Mouse (Mus musculus): ENCODE measurements around the gene Ctnnd2. TPM values are rescaled to one million over a fixed set of nuclear protein-coding genes. Genes with fewer than 3 reads are reported as not detected.
A peak's percentile ranks its signal among the peaks of the same experiment; 100 is the strongest.

The Ctnnd2 gene
- polyA plus RNA-seq, 1 experiment from 2014 or later = 81.5 TPM

DNA sequence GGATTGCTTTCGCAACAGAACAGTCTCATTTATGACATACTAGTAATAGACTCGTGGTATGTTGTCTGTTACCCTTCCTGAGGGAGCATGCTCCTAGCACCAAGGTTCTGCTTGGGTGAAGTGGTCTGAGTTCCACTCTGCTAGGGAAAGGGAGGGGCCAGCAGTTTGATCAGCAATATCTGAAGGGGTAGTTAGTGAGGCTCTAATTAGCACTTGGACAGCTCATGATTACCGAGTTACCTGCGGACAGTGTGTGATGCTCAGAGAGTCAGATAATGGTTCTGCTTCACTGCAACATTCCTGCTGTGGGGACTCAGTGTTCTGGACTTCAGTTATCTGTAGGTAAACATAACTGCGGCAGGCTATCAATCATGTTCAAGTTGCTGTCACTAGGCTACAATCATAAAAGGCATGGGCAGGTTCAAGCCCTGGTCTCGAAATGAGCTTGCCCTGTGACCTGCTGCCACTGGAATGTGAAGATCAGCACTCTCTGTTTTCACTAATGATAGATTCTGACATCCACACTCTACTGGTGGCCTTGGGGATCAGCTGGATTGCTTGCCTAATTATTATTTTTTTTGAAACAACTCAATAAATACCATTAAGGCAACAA is 166.3 kb downstream of the Ctnnd2 start:
- H3K27me3 ChIP-seq (ENCODE audit: control insufficient read depth, insufficient read depth, low read length) = no peaks in the 10 kb centered on the region
- peak; percentile 17; the same call in 1 of the 2 replicates for ATAC-seq (ENCODE audit: low read depth)
- WGBS = 72% methylated on average over 6 of the region's 6 CpGs
- H3K4me2 ChIP-seq (ENCODE audit: low read depth, low read length) = no peak overlapping the region
- H3K9me3 ChIP-seq (ENCODE audit: control insufficient read depth, low read length) = no peaks in the 10 kb centered on the region
- H3K36me3 ChIP-seq (ENCODE audit: control insufficient read depth, insufficient read depth, low read length) = no peaks in the 10 kb centered on the region
- H3K9ac ChIP-seq (replicated peaks; ENCODE audit: low read depth, low read length) = no peak overlapping the region
- H3K4me3 ChIP-seq (ENCODE audit: low read depth, low read length) = no peak overlapping the region
- H3K27ac ChIP-seq (ENCODE audit: low read depth, low read length) = no peak overlapping the region
- H3K4me1 ChIP-seq (ENCODE audit: control insufficient read depth, insufficient read depth, low read length) = no peaks in the 10 kb centered on the region

DNA sequence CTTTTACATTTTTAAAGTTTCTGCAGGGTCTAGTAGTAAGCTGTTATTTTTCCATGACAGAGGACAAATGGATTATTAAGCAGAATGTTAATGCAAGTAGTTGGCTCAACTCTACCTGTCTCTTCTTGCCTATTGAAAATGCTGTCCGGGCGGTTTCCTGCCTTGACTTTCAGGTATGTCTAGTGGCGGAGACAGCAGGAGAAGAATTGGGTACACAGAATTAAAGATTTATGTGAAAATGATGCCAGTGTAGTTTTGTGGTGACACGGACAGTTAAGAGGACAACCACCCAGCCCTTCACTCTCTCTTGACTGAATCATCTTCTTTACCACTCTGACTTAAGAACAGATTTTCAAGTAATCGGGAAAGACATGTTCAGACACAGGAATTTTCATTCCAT is 173.4 kb downstream of the Ctnnd2 start:
- no peak overlapping the region for H3K4me3 ChIP-seq (ENCODE audit: low read depth, low read length)
- H3K4me1 ChIP-seq (ENCODE audit: control insufficient read depth, insufficient read depth, low read length) = no peaks in the 10 kb centered on the region
- no peaks in the 10 kb centered on the region for H3K36me3 ChIP-seq (ENCODE audit: control insufficient read depth, insufficient read depth, low read length)
- WGBS = 95% methylated on average over 5 of the region's 5 CpGs
- H3K27ac ChIP-seq (ENCODE audit: low read depth, low read length) = no peak overlapping the region
- no peak for ATAC-seq (ENCODE audit: low read depth)
- H3K27me3 ChIP-seq (ENCODE audit: control insufficient read depth, insufficient read depth, low read length) = no peaks in the 10 kb centered on the region
- no peak overlapping the region for H3K4me2 ChIP-seq (ENCODE audit: low read depth, low read length)
- no peaks in the 10 kb centered on the region for H3K9me3 ChIP-seq (ENCODE audit: control insufficient read depth, low read length)
- H3K9ac ChIP-seq (replicated peaks; ENCODE audit: low read depth, low read length) = no peak overlapping the region

DNA sequence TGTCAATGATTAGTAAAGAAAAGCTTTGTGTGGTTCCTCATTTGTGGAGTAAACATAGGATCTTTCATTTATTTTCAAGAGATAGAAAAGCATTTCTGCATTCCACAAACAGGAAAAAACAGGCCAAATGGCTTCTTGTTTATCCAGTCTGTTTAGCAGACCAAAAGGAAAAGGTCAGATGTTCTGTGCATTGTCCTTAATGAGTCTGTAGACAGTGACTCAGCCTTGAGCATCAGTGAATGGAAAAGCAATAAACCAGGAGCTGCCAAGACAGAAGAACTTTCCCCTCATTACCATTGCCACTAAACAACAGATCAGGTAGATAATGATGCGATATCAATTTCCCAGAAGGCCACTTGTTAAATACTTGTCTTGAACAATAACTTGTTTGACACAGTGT is 192.1 kb downstream of the Ctnnd2 start:
- Histone ChIP-seq H3K4me2 (ENCODE audit: low read depth, low read length) (no peak overlapping the region), H3K36me3 (ENCODE audit: control insufficient read depth, insufficient read depth, low read length) (no peaks in the 10 kb centered on the region), H3K9ac (replicated peaks; ENCODE audit: low read depth, low read length) (no peak overlapping the region), H3K9me3 (ENCODE audit: control insufficient read depth, low read length) (no peaks in the 10 kb centered on the region), H3K4me3 (ENCODE audit: low read depth, low read length) (no peak overlapping the region), H3K27ac (ENCODE audit: low read depth, low read length) (no peak overlapping the region), H3K4me1 (ENCODE audit: control insufficient read depth, insufficient read depth, low read length) (no peaks in the 10 kb centered on the region), H3K27me3 (ENCODE audit: control insufficient read depth, insufficient read depth, low read length) (no peaks in the 10 kb centered on the region)
- no peak for ATAC-seq (ENCODE audit: low read depth)
- WGBS = 86% methylated on average over 1 of the region's 1 CpGs

- H3K9ac ChIP-seq (replicated peaks; ENCODE audit: low read depth, low read length) = no peak overlapping the region
- H3K4me1 ChIP-seq (ENCODE audit: control insufficient read depth, insufficient read depth, low read length) = no peaks in the 10 kb centered on the region
- no peak overlapping the region for H3K4me3 ChIP-seq (ENCODE audit: low read depth, low read length)
- no peaks in the 10 kb centered on the region for H3K9me3 ChIP-seq (ENCODE audit: control insufficient read depth, low read length)
- ATAC-seq (ENCODE audit: low read depth) = no peak
- no peak overlapping the region for H3K4me2 ChIP-seq (ENCODE audit: low read depth, low read length)
- WGBS = 29% methylated on average over 7 of the region's 7 CpGs
- H3K36me3 ChIP-seq (ENCODE audit: control insufficient read depth, insufficient read depth, low read length) = no peaks in the 10 kb centered on the region
- H3K27ac ChIP-seq (ENCODE audit: low read depth, low read length) = no peak overlapping the region
- H3K27me3 ChIP-seq (ENCODE audit: control insufficient read depth, insufficient read depth, low read length) = no peaks in the 10 kb centered on the region
These were observed 197.6 kb downstream of the Ctnnd2 start for GRCm38 (mm10) chr15:30369997-30370396.

- Histone ChIP-seq H3K9me3 (ENCODE audit: control insufficient read depth, low read length) (no peaks in the 10 kb centered on the region), H3K4me1 (ENCODE audit: control insufficient read depth, insufficient read depth, low read length) (no peaks in the 10 kb centered on the region), H3K27ac (ENCODE audit: low read depth, low read length) (no peak overlapping the region), H3K4me2 (ENCODE audit: low read depth, low read length) (no peak overlapping the region), H3K9ac (replicated peaks; ENCODE audit: low read depth, low read length) (no peak overlapping the region), H3K4me3 (ENCODE audit: low read depth, low read length) (no peak overlapping the region), H3K27me3 (ENCODE audit: control insufficient read depth, insufficient read depth, low read length) (no peaks in the 10 kb centered on the region), H3K36me3 (ENCODE audit: control insufficient read depth, insufficient read depth, low read length) (no peaks in the 10 kb centered on the region)
- no peak for ATAC-seq (ENCODE audit: low read depth)
- 83% methylated on average over 2 of the region's 2 CpGs for WGBS
These were observed 198.8 kb downstream of the Ctnnd2 start for GRCm38 (mm10) chr15:30371151-30371550.

GRCm38 (mm10) chr15:30373654-30374215 is 201.3 kb downstream of the Ctnnd2 start:
- ATAC-seq (ENCODE audit: low read depth) = no peak
- no peaks in the 10 kb centered on the region for H3K4me1 ChIP-seq (ENCODE audit: control insufficient read depth, insufficient read depth, low read length)
- H3K9ac ChIP-seq (replicated peaks; ENCODE audit: low read depth, low read length) = no peak overlapping the region
- WGBS = 75% methylated on average over 6 of the region's 6 CpGs
- no peak overlapping the region for H3K4me2 ChIP-seq (ENCODE audit: low read depth, low read length)
- no peaks in the 10 kb centered on the region for H3K9me3 ChIP-seq (ENCODE audit: control insufficient read depth, low read length)
- no peak overlapping the region for H3K4me3 ChIP-seq (ENCODE audit: low read depth, low read length)
- no peaks in the 10 kb centered on the region for H3K27me3 ChIP-seq (ENCODE audit: control insufficient read depth, insufficient read depth, low read length)
- no peaks in the 10 kb centered on the region for H3K36me3 ChIP-seq (ENCODE audit: control insufficient read depth, insufficient read depth, low read length)
- H3K27ac ChIP-seq (ENCODE audit: low read depth, low read length) = no peak overlapping the region

DNA sequence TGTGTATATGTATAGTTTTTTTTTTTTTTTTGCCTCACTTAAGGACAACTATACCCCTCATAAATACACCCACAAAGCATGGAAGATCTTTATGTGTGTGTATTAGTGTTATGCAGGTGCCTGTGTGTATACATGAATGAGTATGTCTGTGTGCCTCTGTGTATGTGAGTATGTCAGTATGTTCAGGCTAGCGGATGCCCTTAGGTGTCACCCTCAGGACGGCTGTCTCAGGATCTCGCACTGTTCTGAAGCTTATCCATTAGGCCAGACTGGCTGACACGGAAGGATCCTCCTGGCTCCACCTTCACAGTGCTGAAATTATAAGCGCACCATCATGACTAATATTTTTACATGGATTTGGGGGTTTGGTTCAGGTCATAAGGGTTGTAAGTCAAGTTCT is 202.5 kb downstream of the Ctnnd2 start:
- no peak overlapping the region for H3K4me3 ChIP-seq (ENCODE audit: low read depth, low read length)
- H3K36me3 ChIP-seq (ENCODE audit: control insufficient read depth, insufficient read depth, low read length) = no peaks in the 10 kb centered on the region
- H3K9ac ChIP-seq (replicated peaks; ENCODE audit: low read depth, low read length) = no peak overlapping the region
- ATAC-seq (ENCODE audit: low read depth) = no peak
- no peak overlapping the region for H3K4me2 ChIP-seq (ENCODE audit: low read depth, low read length)
- no peaks in the 10 kb centered on the region for H3K4me1 ChIP-seq (ENCODE audit: control insufficient read depth, insufficient read depth, low read length)
- 87% methylated on average over 5 of the region's 5 CpGs for WGBS
- H3K9me3 ChIP-seq (ENCODE audit: control insufficient read depth, low read length) = no peaks in the 10 kb centered on the region
- no peak overlapping the region for H3K27ac ChIP-seq (ENCODE audit: low read depth, low read length)
- H3K27me3 ChIP-seq (ENCODE audit: control insufficient read depth, insufficient read depth, low read length) = no peaks in the 10 kb centered on the region

GRCm38 (mm10) chr15:30383075-30383842 is 210.9 kb downstream of the Ctnnd2 start:
- Histone ChIP-seq H3K9ac (replicated peaks; ENCODE audit: low read depth, low read length) (no peak overlapping the region), H3K27me3 (ENCODE audit: control insufficient read depth, insufficient read depth, low read length) (no peaks in the 10 kb centered on the region), H3K4me1 (ENCODE audit: control insufficient read depth, insufficient read depth, low read length) (peaks cover 7% of the 10 kb centered on the region; the same call in 1 of the 2 replicates), H3K27ac (ENCODE audit: low read depth, low read length) (no peak overlapping the region), H3K36me3 (ENCODE audit: control insufficient read depth, insufficient read depth, low read length) (no peaks in the 10 kb centered on the region), H3K4me2 (ENCODE audit: low read depth, low read length) (no peak overlapping the region), H3K9me3 (ENCODE audit: control insufficient read depth, low read length) (no peaks in the 10 kb centered on the region), H3K4me3 (ENCODE audit: low read depth, low read length) (no peak overlapping the region)
- 14% methylated on average over 9 of the region's 9 CpGs for WGBS
- no peak for ATAC-seq (ENCODE audit: low read depth)

- WGBS = 69% methylated on average over 5 of the region's 5 CpGs
- H3K4me1 ChIP-seq (ENCODE audit: control insufficient read depth, insufficient read depth, low read length) = peaks cover 7% of the 10 kb centered on the region; the same call in 1 of the 2 replicates
- H3K4me3 ChIP-seq (ENCODE audit: low read depth, low read length) = no peak overlapping the region
- H3K9ac ChIP-seq (replicated peaks; ENCODE audit: low read depth, low read length) = no peak overlapping the region
- no peak overlapping the region for H3K27ac ChIP-seq (ENCODE audit: low read depth, low read length)
- no peak for ATAC-seq (ENCODE audit: low read depth)
- no peak overlapping the region for H3K4me2 ChIP-seq (ENCODE audit: low read depth, low read length)
- no peaks in the 10 kb centered on the region for H3K36me3 ChIP-seq (ENCODE audit: control insufficient read depth, insufficient read depth, low read length)
- no peaks in the 10 kb centered on the region for H3K9me3 ChIP-seq (ENCODE audit: control insufficient read depth, low read length)
- H3K27me3 ChIP-seq (ENCODE audit: control insufficient read depth, insufficient read depth, low read length) = no peaks in the 10 kb centered on the region
These were observed 212.0 kb downstream of the Ctnnd2 start for GRCm38 (mm10) chr15:30384386-30384785.
